11 mouse cellular contexts compared by ENCODE assay signal in genomic region chr14:121113785-121114184, GRCm38 (mm10).
A peak's percentile ranks its signal among the peaks of the same experiment; 100 is the strongest.
DNase-seq lines count a peak whose midpoint lies in the region; ATAC-seq and TF ChIP-seq lines count a peak whose summit lies in the region.
"Had no signal": no experiment of that assay in that cellular context is flagged by ENCODE, and none has a peak within 500 bp of the region (broad histone marks: within the 10 kb centered on the region; RNA-seq: fewer than 3 reads in every experiment).

No protein-coding gene starts in this region.

- no peak for TF ChIP-seq CTCF in layer of hippocampus, adult 2 months (conservative IDR thresholded peaks at IDR 0.05)

- intact Hi-C loops in left cerebral cortex, postnatal 4 days (cut with DNase I) = no loop called here

- no peak for DNase-seq in cerebellum, postnatal 14 days
- DNase-seq in left cerebral cortex, adult 11 months (ENCODE audit: low spot score) = peak; percentile 54
- no peak for DNase-seq in left cerebral cortex, postnatal 4 days
- DNase-seq in layer of hippocampus, adult 2 months (ENCODE audit: low spot score in 2 of 2) = peak; percentile 50 to 74
- peak; percentile 35 for DNase-seq in right cerebral cortex, postnatal 25 days
- no peak for DNase-seq in adrenal gland, adult 18-20 months (ENCODE audit: low spot score in 2 of 2)
- DNase-seq in spleen, postnatal 14 days (ENCODE audit: low spot score in 2 of 2) = no peak
- DNase-seq: heart, adult 18-20 months; lung, adult 2 months had no signal

- ATAC-seq in cerebellum, adult (ENCODE audit: insufficient number of reproducible peaks, low FRiP score, low TSS enrichment) = 0 out of 2 replicates have a peak, but pooled peaks have one; percentile 29
- ATAC-seq: activated CD4-positive, CD25-positive, alpha-beta regulatory T cell, adult 4 months had no signal

- H3K4me3 ChIP-seq in layer of hippocampus, adult 2 months = no peak overlapping the region

- peak overlapping the region; percentile 89; the same call in 1 of the 2 replicates for H3K27ac ChIP-seq in layer of hippocampus, adult 2 months

Comparison
In these comparisons a context has a peak if more than half of its experiments do, and no peak if none do; other contexts are left out.
1. DNase-seq: peak in left cerebral cortex, adult 11 months (single experiment), layer of hippocampus, adult 2 months (2 of 2) and right cerebral cortex, postnatal 25 days (single experiment); none in cerebellum, postnatal 14 days (0 of 2), left cerebral cortex, postnatal 4 days (single experiment), adrenal gland, adult 18-20 months (0 of 2) and spleen, postnatal 14 days (0 of 2).